Mouse (Mus musculus) hindbrain, embryonic 16.5 days (tissue): ENCODE data around the gene Fam189a1. TPM values are rescaled to one million over a fixed set of nuclear protein-coding genes. Genes with fewer than 3 reads are reported as not detected.

ENCODE experiments used
- ATAC-seq: fragments of 200-750 bp; cut with Nextera tagmentation; 2 replicates; pipeline ENCODE4 v1.8.0; 2017; ENCODE audit warnings: moderate TSS enrichment, moderate library complexity
- H3K27ac ChIP-seq: fragments of 300-500 bp; sonication (generic); 2 replicates; pipeline ENCODE4 v1.5.1; 2014; ENCODE audit warnings: low read depth, mild to moderate bottlenecking, control low read depth, low read length, moderate library complexity
- H3K27me3 ChIP-seq: fragments of 300-500 bp; sonication (generic); replicated peaks from 2 replicates; pipeline ENCODE4 v1.6.1; 2014; ENCODE audit warnings: low read length; ENCODE audit not compliant: control insufficient read depth, insufficient read depth
- H3K36me3 ChIP-seq: fragments of 300-500 bp; sonication (generic); 2 replicates; pipeline ENCODE4 v1.6.1; 2014; ENCODE audit warnings: mild to moderate bottlenecking, low read length, moderate library complexity, mixed read lengths; ENCODE audit not compliant: control insufficient read depth, insufficient read depth
- H3K4me1 ChIP-seq: fragments of 300-500 bp; sonication (generic); 2 replicates; pipeline ENCODE4 v1.6.1; 2014; ENCODE audit warnings: low read depth, low read length; ENCODE audit not compliant: control insufficient read depth, insufficient read depth
- H3K4me2 ChIP-seq: fragments of 300-500 bp; sonication (generic); 2 replicates; pipeline ENCODE4 v1.6.1; 2014; ENCODE audit warnings: mild to moderate bottlenecking, low read length, control low read depth, moderate library complexity
- H3K4me3 ChIP-seq: fragments of 300-500 bp; sonication (generic); 2 replicates; pipeline ENCODE4 v1.5.1; 2014; ENCODE audit warnings: mild to moderate bottlenecking, low read length, control low read depth, moderate library complexity
- H3K9ac ChIP-seq: fragments of 300-500 bp; sonication (generic); 2 replicates; pipeline ENCODE4 v1.6.1; 2014; ENCODE audit warnings: low read depth, mild to moderate bottlenecking, control low read depth, low read length, moderate library complexity
- H3K9me3 ChIP-seq: fragments of 300-500 bp; sonication (generic); 2 replicates; pipeline ENCODE4 v1.6.1; 2014; ENCODE audit warnings: mild to moderate bottlenecking, low read length, moderate library complexity; ENCODE audit not compliant: control insufficient read depth
- WGBS: fragments of 180-500 bp; shearing (Covaris S2); extraction: QIAGEN DNeasy Blood & Tissue Kit; methylation state at CpG from one replicate; pipeline ENCODE4 v1.1.7; 2014; 5-methylcytosine and 5-hydroxymethylcytosine counted together
- polyA plus RNA-seq: library from polyadenylated mRNA; unstranded; fragments of >200 nt; fragmentation: Nextera tagmentation; extraction: Ambion mirVana; gene quantifications from 2 replicates; pipeline ENCODE4 v1.2.1, GENCODE M21; 2015

Gene Fam189a1
- polyA plus RNA-seq, 1 experiment from 2014 or later, result 7.9 TPM

GRCm38 (mm10) chr7:65005731-65006130 is 150.6 kb downstream of the Fam189a1 start:
- H3K9me3 ChIP-seq, result no peaks in the 10 kb centered on the region
- no peak for ATAC-seq
- H3K27me3 ChIP-seq, result no peaks in the 10 kb centered on the region
- H3K27ac ChIP-seq, result no peak overlapping the region
- H3K4me1 ChIP-seq, result no peaks in the 10 kb centered on the region
- no peak overlapping the region for H3K9ac ChIP-seq
- H3K36me3 ChIP-seq, result no peaks in the 10 kb centered on the region
- 47% methylated on average over 2 of the region's 2 CpGs for WGBS
- no peak overlapping the region for H3K4me3 ChIP-seq
- no peak overlapping the region for H3K4me2 ChIP-seq

GRCm38 (mm10) chr7:64999718-65000214 is 156.6 kb downstream of the Fam189a1 start:
- Histone ChIP-seq H3K9ac (no peak overlapping the region), H3K36me3 (no peaks in the 10 kb centered on the region), H3K4me2 (no peak overlapping the region), H3K27ac (no peak overlapping the region), H3K27me3 (no peaks in the 10 kb centered on the region), H3K4me3 (no peak overlapping the region), H3K4me1 (no peaks in the 10 kb centered on the region), H3K9me3 (no peaks in the 10 kb centered on the region)
- peak; percentile 52; the same call in 1 of the 2 replicates for ATAC-seq
- WGBS, result 42% methylated on average over 4 of the region's 4 CpGs

- no peaks in the 10 kb centered on the region for H3K27me3 ChIP-seq
- no peak overlapping the region for H3K27ac ChIP-seq
- no peak overlapping the region for H3K4me2 ChIP-seq
- H3K4me3 ChIP-seq, result no peak overlapping the region
- H3K9me3 ChIP-seq, result no peaks in the 10 kb centered on the region
- H3K4me1 ChIP-seq, result no peaks in the 10 kb centered on the region
- ATAC-seq, result no peak
- 88% methylated on average over 5 of the region's 5 CpGs for WGBS
- H3K36me3 ChIP-seq, result no peaks in the 10 kb centered on the region
- no peak overlapping the region for H3K9ac ChIP-seq
Observed at GRCm38 (mm10) chr7:64997743-64998142, 158.6 kb downstream of the Fam189a1 start.

GRCm38 (mm10) chr7:64995946-64996444 is 160.4 kb downstream of the Fam189a1 start:
- WGBS, result 38% methylated on average over 8 of the region's 8 CpGs
- Histone ChIP-seq H3K4me3 (no peak overlapping the region), H3K9me3 (no peaks in the 10 kb centered on the region), H3K9ac (no peak overlapping the region), H3K4me2 (no peak overlapping the region), H3K27ac (no peak overlapping the region), H3K36me3 (no peaks in the 10 kb centered on the region), H3K4me1 (no peaks in the 10 kb centered on the region), H3K27me3 (no peaks in the 10 kb centered on the region)
- ATAC-seq, result no peak

- H3K4me3 ChIP-seq, result no peak overlapping the region
- no peak for ATAC-seq
Observed at GRCm38 (mm10) chr7:64989406-64989805, 167.0 kb downstream of the Fam189a1 start.

GRCm38 (mm10) chr7:64988015-64988414 is 168.4 kb downstream of the Fam189a1 start:
- ATAC-seq, result no peak
- Histone ChIP-seq H3K36me3 (no peaks in the 10 kb centered on the region), H3K4me3 (no peak overlapping the region), H3K4me1 (no peaks in the 10 kb centered on the region), H3K9ac (no peak overlapping the region), H3K27ac (no peak overlapping the region), H3K4me2 (no peak overlapping the region), H3K9me3 (no peaks in the 10 kb centered on the region), H3K27me3 (no peaks in the 10 kb centered on the region)
- 98% methylated on average over 2 of the region's 2 CpGs for WGBS

More at GRCm38 (mm10) chr7:64989406-64989805, 167.0 kb downstream of the Fam189a1 start:
- H3K9ac ChIP-seq, result no peak overlapping the region
- no peaks in the 10 kb centered on the region for H3K27me3 ChIP-seq
- H3K4me1 ChIP-seq, result no peaks in the 10 kb centered on the region
- no peaks in the 10 kb centered on the region for H3K36me3 ChIP-seq
- no peak overlapping the region for H3K4me2 ChIP-seq
- WGBS, result 83% methylated on average over 4 of the region's 4 CpGs
- no peaks in the 10 kb centered on the region for H3K9me3 ChIP-seq
- H3K27ac ChIP-seq, result no peak overlapping the region

- Histone ChIP-seq H3K9ac (no peak overlapping the region), H3K27ac (peak overlapping the region; percentile 45), H3K36me3 (no peaks in the 10 kb centered on the region), H3K4me2 (no peak overlapping the region), H3K9me3 (no peaks in the 10 kb centered on the region), H3K4me1 (no peaks in the 10 kb centered on the region), H3K4me3 (no peak overlapping the region), H3K27me3 (no peaks in the 10 kb centered on the region)
- 76% methylated on average over 22 of the region's 22 CpGs for WGBS
- peak; percentile 41; the same call in 1 of the 2 replicates for ATAC-seq
Observed at GRCm38 (mm10) chr7:64984468-64985120, 171.8 kb downstream of the Fam189a1 start.

GRCm38 (mm10) chr7:64981511-64982235 is 174.7 kb downstream of the Fam189a1 start:
- Histone ChIP-seq H3K27me3 (no peaks in the 10 kb centered on the region), H3K4me3 (no peak overlapping the region), H3K4me2 (no peak overlapping the region), H3K27ac (no peak overlapping the region), H3K9ac (no peak overlapping the region), H3K9me3 (no peaks in the 10 kb centered on the region), H3K4me1 (no peaks in the 10 kb centered on the region), H3K36me3 (no peaks in the 10 kb centered on the region)
- 79% methylated on average over 2 of the region's 2 CpGs for WGBS
- peak; percentile 84 for ATAC-seq

GRCm38 (mm10) chr7:64973590-64974262 is 182.6 kb downstream of the Fam189a1 start:
- no peaks in the 10 kb centered on the region for H3K9me3 ChIP-seq
- no peak overlapping the region for H3K4me2 ChIP-seq
- H3K4me3 ChIP-seq, result no peak overlapping the region
- no peaks in the 10 kb centered on the region for H3K36me3 ChIP-seq
- ATAC-seq, result peak; percentile 65; the same call in 1 of the 2 replicates
- 74% methylated on average over 4 of the region's 4 CpGs for WGBS
- H3K27me3 ChIP-seq, result no peaks in the 10 kb centered on the region
- H3K27ac ChIP-seq, result no peak overlapping the region
- no peaks in the 10 kb centered on the region for H3K4me1 ChIP-seq
- H3K9ac ChIP-seq, result no peak overlapping the region
